Mouse (Mus musculus): Measurements from ENCODE around the gene Fbxl19.

Fbxl19 gene

DNA sequence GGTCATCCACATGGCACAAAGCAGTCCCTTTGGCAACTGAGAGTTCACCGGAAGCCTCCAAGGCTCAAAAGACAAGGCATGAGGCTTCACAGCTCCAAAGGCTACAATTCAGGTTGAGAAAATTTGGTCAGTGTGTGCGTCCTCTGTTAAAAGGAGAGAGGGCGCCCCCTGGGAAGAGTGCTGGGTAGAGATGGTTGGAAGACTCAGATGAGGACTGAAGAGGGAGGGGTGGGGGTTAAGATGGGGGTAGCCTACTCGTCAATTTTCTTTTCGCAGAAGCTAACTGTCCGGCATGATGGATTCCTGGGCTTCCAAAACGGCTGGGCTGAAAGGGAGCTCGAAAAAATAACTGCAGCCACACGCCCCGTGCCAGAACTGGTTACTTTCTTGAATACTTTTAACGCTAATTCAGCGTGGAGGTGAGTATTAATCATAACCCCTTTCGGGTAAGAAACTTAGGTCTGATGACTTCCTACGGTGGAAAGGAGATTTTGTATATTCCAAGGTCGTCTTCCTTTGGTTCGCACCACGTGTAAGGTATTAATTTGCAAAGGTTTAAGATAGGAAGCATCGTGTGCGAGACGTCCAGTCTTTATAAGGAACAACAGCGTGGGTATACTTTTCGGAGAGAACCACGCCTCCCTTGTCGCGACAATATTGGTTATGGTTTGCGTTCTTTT, at the start of gene Fbxl19:
Gene Fbxl19 (plus strand): TSS at position 178 of the 680 bp plus-strand sequence.
- DNase-seq: peak; percentile 85

DNA sequence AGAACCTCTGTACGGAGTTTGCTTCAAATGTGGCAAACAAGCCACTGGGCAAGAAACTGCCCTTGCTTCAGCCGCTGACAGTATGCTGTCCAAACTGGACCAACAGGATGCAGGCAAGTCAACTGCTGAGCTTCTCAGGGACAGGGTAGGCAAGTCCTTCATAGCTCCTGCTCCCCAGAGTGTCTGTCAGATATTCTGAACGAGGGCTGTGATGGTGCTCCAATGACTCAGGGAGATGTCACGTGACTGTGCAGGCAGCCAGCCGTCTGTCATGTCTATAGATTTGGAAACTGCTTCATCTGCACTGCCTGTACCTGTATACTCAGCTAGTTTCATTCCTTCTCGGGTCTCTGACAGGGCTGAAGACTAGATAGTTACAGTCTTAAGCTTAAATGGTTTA, 45.4 kb upstream of the Fbxl19 start:
- no peak for DNase-seq

DNA sequence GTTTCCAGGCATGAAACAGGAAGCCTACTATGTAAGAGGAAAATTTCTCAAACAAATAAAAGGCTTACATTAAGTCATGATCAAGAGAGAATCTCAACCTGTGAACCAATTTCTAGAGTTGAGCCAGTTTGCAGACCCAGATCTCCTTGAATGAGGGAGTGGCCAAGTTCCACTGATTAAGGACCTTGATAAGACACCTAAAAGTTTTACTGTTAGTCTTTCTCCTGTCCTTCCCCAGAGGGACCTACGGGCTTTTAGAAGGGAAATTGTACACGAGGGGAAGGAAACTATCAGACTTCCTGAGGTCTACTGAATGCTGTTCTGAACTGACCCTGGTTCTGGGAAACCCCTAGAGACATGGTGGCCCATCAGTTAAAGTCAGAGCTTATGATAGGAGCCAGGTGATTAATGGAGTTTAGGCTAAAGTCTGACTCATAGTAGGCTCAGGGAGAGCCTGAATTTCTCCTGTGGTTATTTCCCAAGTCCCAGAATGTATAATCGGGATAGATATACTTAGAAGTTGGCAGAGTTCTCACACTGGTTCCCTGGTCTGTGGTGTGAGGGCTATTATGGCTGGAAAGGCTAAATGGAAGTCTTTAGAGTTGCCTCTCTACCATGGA, 43.5 kb upstream of the Fbxl19 start:
- DNase-seq: no peak

DNA sequence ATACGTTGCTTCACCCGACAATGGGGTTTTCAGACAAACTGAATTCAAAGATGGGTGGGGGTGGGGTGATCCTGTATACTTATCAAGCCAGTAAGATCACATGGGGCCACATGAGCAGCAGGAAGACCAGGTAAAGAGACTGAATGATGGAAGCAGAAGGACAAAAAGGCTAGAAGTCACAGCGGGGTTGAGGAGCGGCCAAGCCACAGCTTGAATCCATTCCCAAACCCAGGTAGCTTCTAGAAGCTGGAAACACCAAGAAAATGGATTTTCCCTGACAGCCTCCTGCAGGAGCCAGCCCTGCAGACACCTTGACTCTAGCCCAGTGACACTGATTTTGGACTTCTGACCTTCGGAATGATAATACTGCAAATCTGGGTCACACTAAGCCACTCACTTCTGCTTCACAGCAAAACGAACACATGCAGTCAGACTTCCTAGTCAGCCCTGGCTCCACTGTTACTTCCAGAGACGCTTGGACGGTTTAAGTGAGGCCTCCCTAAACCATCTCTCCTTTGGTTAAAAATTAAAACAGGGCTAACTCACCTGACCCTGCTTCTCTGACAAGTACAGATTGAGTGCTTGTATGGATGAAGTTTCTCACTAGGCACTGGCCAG, 40.7 kb upstream of the Fbxl19 start:
- DNase-seq: peak; percentile 79

DNA sequence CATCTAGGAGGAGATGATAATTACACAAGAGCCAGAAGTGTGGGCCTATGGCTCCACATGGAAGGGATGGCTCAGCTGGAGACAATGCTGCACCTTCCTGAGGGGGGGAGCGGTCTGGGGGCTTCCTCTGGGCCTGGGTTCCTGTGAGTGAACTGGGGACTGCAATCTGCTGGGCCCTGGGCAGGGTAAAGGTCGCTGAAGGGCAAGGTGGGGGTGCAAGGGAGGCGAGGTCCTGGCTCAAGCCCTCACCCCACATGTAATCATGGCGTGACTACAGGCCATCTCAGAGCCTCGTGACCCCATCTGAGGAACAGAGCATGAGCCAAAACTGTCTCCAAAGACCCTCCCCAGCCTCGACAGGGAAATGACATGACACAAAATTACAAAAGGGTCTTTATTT, 39.7 kb upstream of the Fbxl19 start:
- no peak for DNase-seq

DNA sequence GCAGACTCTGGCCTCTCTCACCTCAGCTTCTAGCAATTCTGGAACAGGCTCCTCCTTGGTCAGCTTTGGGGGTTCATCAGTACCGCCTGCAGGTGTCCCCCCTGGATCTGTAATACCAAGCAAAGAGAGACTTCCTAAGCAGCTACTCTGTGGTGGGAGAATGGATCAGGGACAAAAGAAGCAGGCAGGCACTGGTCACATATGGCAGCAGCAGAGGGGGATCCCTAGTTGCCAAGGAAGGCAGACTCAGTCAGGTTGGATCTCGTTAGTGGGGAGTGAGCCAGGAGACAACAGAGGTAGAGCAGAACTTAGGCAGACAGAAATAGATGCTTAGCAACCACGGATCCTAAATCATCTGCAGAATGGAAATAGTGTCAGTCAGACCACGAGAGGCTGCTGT, 38.6 kb upstream of the Fbxl19 start:
- DNase-seq: no peak

DNA sequence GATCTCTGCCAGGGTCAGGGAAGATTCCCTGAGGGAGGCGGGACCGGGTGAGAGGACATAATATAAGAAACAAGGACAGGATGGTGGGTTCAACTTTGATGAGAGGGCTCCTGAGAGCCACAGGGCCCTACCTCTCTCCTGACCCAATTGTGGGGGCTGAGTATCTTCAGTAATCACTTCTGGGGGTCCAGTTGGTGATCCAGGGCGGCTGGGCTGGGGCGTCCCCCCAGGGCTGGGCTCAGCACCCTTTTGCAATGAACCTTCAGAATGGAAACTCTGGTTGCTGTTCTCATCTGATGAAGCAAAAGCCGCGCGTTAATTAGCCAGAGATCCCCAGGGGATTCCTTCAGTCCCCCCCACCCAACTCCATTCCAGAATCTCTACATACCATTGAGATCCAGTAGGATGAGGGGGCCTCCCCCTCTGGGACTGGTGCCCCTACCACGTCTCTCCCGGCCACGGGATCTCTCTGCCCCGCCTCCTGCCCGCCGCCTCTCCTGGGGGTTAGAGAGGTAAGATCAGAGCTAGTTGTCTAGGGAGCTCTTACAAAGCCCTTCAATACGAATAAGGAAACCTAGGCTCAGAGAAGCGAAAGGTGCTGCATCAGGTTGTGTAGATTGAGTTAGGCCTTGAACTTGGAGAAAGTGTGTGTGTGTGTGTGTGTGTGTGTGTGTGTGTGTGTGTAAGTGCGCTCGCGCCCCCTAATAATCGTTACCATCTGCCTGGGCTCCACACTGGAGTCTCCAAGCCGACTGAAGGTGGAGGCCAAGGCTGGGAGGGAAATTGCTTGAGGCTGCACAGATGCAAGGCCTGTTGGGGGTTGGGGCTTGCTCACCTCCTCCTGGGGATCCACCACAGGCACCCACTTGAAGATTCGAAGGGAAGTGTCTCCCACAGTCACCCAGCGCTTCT, 37.0 kb upstream of the Fbxl19 start:
- DNase-seq: no peak

DNA sequence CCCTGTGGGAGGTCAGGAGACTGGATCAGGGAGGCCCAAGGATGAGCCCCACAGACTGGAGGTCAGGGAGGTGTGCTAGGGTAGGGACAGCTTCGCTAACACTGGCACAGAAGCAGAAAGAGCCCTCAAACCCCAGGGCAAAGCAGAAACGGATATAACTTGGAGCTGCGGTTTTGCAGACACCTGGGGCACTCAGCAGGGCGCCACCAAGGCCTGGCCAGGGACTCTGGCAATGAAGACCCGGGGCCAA, 36.5 kb upstream of the Fbxl19 start:
- DNase-seq: no peak

DNA sequence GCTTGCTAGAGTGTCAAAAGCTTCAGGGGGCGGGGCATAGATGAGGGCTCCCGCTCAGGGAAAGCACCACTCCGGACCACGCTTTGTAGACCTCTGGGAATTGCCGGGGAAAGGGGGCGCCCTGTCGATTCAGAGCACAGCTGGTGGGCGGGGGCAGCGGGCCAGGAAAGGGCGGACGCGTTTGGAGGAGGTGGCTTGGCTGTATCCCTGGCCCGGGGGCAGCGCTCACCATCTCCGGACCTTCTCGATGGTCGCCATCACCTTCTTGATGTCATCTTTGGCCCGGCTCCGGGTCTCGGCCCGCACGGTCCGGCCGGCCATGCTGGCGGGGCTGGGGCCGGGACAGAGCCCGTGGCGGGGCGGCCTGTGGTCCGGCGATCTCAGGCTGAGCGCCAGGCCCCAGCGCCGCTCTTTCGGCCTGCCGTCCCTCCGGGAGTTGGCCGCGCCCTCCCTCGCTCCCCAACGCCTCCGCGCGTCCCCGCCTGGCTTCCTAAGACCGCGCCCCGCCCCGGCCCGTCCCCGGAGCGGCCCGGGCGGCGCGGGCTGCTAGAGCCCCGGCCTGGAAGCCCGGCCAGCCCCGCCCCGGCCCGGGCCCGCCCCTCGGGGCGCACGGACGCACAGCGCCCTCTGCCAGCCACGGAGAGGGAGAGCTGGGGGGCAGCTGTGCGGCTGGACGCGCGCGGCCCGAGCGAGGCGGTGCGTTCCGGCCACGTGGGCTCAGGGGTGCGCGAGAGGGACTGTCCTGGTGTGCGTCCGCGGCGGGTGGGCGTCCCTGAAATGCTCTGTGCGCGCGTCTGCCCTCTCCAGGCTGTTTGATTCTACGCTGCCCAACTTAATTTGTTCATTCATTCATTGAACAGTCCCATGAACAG, 35.9 kb upstream of the Fbxl19 start, which contains the start of gene Bcl7c:
Gene Bcl7c (minus strand): TSS at position 727 of the 872 bp plus-strand sequence.
- DNase-seq: peak; percentile 88

DNA sequence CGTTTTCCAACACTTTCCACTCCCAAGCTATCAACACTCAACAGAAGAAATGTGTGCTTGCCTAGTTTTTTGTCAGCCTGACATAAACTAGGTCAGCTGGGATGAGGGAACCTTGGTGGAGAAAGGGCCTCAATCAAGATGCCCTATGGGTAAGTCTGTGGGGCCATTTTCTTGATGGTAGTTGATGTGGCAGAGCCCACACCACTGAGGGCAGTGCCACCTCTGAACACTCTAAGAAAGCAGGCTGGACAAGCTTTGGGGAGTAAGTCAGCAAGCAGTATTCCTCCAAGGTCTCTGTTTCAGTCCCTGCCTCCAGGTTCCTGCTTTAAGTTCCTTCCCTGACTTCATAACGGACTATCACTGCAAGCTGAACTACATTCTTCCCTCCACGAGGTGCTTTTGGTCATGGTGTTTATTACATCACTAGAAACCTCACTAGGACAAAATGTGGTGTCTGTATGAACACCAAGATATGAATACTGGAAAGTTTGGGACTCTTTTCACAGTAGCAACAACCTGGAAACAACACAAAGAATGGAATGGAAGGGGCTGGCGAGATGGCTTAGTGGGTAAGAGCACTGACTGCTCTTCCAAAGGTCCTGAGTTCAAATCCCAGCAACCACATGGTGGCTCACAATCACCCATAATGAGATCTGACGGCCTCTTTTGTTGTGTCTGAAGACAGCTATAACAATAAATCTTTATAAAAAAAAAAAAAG, 34.9 kb upstream of the Fbxl19 start:
- no peak for DNase-seq

DNA sequence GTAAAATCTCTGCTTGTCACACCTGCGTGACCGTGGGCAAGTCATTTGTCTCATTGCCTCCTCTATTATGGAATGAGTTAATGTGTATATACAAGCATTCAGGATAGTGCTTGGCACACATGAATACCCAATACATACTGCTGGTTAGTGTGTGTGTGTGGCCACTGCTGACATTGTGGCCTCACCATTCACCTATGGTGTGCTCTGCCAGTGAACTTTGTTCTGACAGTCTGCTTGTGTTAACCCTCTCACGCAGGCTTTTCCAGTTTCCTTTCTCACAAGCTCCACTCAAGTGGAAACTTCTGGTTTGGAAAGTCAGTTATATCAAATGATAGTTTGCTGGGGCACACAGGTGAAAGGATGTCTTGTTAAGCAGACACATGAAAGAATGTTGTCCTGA, 33.3 kb upstream of the Fbxl19 start:
- DNase-seq: no peak

DNA sequence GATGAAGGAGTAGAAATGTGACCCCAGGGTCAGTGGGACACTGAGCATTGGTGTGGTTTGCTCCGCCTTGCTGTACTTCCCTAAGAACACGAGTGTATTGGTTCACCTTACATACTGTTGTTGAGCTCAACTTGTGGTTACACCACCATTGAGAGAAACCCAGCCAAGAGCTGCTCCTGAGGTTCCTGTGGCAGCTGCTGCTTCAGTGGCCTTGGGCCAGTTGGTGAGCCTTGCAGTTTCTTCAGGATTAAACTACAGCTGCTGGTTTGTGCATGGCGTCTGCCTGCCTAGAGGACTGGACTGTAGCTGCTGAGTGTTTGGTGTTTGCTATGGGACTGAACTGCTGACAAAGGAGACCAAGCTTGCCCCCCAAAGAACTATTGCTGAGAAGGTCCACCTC, 32.9 kb upstream of the Fbxl19 start:
- no peak for DNase-seq

DNA sequence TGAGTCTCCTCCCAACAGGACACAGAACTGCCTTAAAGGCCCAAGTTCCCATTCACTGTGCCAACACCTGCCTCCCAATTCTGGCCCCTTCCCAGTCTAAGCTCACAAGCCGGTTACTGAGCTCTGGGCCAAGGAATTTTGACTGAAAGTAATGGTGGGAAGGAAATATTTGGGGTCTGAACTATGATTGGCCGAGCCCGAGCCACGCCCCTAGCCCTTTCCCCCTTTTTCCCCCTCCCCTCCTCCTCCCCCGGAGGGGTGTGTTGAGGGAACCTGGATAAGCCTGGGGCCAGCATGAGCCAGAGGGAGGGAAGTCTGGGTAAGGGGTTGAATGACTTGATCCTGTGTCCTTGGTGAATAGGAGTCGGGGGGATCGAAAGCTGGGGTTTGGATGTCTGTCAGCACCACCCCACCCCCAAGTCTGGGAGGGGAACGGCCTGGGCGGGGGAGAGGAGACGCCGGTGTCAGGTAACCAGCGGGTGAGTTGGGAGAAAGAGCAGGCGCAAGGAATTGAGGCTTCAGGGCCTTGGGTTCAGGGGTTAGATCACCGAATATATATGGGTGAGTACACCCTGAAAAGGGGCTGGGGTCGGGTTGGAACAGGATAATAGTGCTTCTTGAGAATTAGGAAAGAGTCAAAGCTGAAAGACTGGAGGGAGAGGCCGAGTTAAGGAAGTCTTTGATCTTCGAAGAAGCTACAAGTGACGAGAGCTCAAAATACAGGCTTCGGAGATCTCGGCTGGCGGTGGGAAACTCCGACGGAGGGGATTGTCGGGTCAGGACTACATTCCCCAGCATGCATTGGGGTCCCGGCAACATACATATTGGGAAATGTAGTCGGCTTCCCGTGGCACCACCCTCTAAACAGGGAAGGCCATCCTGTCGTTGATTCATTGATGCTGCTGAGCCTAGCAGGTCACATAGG, 31.6 kb upstream of the Fbxl19 start, which contains the start of gene Ctf1:
Gene Ctf1 (plus strand): TSS at position 276 of the 925 bp plus-strand sequence.
- DNase-seq: peak; percentile 83

DNA sequence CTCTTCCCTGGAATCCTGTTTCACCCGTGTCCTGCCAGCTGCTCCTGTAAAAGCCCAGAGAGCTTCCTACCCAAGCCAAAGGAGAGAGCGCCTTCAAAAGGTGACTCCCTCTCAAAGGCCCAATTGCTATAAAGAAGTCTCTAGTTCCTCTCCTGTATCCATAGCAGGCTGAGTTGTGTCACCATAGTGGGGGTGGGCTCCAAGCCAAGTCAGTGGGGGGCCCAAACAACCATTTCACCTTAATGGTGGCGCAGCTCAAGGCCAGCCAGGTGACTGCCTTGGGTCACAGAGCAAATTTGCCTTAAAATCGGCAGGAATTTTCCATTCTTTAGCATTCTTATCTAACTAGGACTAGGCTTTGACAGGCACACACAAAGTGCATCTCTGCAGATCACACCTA, 29.5 kb upstream of the Fbxl19 start:
- no peak for DNase-seq

DNA sequence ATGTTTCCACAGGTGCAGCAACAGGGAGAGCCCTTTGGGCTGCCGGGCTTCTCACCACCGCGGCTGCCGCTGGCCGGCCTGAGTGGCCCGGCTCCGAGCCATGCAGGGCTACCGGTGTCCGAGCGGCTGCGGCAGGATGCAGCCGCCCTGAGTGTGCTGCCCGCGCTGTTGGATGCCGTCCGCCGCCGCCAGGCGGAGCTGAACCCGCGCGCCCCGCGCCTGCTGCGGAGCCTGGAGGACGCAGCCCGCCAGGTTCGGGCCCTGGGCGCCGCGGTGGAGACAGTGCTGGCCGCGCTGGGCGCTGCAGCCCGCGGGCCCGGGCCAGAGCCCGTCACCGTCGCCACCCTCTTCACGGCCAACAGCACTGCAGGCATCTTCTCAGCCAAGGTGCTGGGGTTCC, 27.4 kb upstream of the Fbxl19 start:
- peak; percentile 74 for DNase-seq

DNA sequence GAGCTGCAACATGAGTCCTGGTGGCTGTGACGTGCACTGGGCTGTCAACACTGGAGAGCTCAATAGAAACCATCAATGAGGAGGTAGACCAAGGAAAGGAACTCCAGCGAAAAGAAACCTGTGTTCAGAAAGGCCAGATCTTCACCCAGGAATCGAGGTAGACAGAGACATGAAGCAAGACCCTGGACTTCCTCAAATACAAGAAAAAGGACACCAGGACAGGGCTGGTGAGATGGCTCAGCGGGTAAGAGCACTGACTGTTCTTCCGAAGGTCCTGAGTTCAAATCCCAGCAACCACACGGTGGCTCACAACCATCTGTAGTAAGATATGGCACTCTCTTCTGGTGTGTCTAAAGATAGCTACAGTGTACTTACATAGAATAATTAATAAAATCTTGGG, 26.0 kb upstream of the Fbxl19 start:
- DNase-seq: no peak

DNA sequence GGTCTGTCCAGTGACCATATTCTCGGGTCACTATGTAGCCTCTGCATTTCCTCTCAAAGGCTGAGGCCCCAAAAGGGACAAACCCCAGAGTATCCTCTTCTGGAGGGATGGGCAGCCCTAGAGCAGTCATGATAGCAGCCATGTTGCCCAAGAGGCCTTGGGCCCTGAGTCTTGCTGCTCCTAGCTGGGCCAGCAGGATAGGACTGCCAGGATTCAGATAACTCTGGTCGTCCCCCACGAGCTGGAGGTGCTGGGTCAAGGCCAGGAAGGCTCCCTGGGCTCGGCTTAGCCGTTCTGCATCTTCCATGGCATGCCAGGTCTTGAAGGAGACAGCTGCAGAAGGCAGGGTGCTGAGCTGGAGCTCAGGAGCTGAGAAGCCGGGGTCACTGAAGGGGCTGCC, 25.1 kb upstream of the Fbxl19 start:
- DNase-seq: no peak

DNA sequence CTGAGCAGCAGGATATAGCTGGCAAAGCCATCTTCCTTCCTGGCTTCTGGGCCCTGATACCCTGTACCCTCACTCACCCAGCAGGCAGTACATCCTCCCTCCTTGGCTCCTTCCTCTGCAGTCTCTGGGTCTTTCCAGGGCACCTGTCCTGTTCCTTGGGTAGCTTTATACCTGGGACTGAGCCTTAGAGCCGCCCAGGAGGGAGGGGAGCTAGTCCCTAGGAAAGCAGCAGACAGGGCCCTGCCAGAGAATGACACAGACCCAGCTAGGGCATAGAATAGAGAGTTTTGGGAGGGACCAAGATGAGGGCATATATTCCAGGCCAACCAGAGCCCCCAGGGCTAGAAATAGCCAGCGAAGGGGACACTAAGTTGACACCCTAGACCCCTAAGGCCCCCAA, 18.9 kb upstream of the Fbxl19 start:
- DNase-seq: no peak

DNA sequence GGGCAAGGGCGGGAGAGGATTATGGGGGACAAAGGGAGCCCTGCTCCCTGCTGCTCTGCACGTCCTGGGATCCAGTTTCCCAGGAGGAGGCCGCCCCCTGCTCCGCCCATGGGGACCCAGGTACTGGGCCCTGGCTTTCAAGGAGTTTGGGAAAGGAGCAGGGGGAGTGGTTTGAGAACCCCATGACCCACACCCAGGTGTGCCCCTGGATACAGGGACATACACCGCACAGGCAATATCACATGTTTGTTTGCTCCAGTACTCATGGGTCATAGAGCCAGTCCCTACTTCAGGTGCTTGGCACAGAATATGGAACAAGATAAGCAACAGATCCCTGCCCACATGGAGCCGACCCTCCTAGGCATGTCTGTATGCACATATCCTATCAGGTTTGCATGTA, 18.4 kb upstream of the Fbxl19 start:
- no peak for DNase-seq

DNA sequence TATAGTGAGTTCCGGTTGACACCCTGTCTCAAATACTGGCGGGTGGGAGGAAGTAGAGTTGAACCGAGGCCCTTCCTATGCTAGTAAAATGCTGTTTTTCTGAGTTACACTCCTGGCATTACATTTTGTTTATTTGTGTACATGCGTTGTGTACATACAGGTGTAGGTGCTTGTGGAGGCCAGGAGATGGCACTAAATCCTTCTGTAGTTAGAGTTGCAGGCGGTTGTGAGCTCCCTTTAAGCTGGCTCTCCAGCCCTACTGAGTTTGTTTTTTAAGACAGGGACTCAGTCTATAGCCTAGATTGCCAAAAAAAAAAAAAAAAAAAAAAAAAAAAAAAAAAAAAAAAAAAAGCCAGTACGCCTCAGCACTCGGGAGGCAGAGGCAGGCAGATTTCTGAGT, 16.4 kb upstream of the Fbxl19 start:
- DNase-seq: no peak

DNA sequence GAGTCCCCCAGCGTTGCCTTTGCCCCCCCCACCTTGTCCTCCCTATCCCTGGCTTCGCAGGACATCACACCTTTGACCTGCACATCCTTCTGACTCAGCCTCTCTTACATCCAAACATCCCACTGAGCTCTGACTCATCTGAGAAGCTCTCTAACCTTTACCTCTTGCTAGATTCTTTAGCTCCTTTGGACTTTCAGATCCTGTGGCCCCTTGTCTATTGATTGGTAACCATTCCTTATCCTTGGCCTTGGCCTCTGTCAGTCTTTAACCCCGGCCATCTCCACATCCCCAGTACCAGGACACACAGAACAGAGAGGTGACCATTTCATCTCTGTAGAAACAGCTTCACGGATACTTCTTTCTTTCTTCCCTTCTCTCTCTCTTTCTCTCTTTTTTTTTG, 14.2 kb upstream of the Fbxl19 start:
- DNase-seq: no peak

All from kidney, adult 9 months (tissue).